Mouse (Mus musculus): ENCODE measurements around the gene Ifngr2. TPM values are rescaled to one million over a fixed set of nuclear protein-coding genes. Genes with fewer than 3 reads are reported as not detected.
A peak's percentile ranks its signal among the peaks of the same experiment; 100 is the strongest.

The Ifngr2 gene
- polyA plus RNA-seq, 1 experiment, result 43.1 TPM

DNA sequence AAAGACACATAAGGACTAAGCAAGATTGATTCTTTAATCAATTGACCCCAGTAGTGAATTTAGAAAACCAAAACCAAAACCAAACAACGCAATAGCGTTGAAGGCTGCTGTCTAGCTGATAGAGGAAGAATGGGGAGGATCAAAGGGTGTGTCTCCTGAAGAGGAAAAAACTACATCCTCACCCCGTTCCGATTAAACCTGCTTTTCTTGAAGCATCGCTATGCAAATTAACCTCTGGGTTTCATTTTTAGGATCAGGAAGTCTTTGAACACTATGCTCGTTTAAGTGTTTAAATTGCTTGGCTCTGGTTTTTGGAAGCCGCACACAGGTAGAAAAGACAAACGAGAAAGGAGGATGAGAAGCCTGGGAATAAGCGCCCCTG, 49.5 kb downstream of the Ifngr2 start:
- DNase-seq (ENCODE audit: low read depth), result no peak
- TF ChIP-seq POLR2A (IDR thresholded peaks at IDR 0.05; ENCODE audit: borderline replicate concordance, extremely low read depth, insufficient read depth, insufficient read length, poor library complexity, severe bottlenecking), result no peak
- TF ChIP-seq CTCF (IDR thresholded peaks at IDR 0.05; ENCODE audit: borderline replicate concordance, extremely low read depth, insufficient read depth, insufficient read length), result no peak

DNA sequence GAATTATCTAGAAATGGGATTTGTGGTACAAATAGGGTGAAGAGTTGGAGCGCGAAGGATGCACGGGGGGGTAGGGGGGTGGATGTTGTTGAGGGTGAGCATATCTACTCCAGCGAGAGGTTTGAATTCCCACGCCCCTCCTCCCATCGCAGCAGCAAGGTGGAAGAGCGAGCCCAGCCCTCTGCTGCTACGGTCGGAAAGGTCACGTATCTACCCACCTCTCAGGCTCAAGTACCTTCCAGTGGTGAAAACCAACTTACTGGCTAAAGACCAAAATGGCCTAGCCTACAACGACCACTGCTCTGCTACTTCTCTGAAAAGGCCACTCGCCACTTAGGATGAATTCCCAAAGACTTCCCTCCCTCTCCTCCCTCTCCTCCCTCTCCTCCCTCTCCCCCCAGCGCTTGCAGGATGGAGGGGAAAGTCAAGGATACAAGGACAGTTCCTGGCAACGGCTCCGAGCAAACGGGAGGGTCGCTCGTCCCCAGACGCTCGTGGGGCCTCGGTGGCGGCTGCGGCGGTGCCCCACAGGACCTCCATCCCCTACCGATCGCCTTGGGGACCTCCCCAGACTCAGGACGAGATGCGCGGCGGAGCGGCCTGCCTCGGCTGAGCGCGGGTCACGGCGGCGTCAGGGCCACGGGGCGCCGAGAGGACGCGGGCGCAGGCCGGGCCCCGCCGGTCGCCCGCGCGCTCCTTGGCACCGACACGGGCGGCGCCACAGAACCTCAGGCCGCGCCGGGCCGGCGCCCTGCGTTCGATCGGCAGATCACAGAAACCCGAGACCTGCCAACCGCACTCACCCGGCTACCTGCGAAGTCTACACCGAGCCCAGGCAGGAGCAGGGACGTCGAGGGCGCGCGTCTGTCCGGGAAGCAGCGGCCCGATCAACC, 50.2 kb downstream of the Ifngr2 start:
- TF ChIP-seq POLR2A (IDR thresholded peaks at IDR 0.05; ENCODE audit: borderline replicate concordance, extremely low read depth, insufficient read depth, insufficient read length, poor library complexity, severe bottlenecking), result no peak
- no peak for TF ChIP-seq CTCF (IDR thresholded peaks at IDR 0.05; ENCODE audit: borderline replicate concordance, extremely low read depth, insufficient read depth, insufficient read length)
- peak; percentile 66 for DNase-seq (ENCODE audit: low read depth)

DNA sequence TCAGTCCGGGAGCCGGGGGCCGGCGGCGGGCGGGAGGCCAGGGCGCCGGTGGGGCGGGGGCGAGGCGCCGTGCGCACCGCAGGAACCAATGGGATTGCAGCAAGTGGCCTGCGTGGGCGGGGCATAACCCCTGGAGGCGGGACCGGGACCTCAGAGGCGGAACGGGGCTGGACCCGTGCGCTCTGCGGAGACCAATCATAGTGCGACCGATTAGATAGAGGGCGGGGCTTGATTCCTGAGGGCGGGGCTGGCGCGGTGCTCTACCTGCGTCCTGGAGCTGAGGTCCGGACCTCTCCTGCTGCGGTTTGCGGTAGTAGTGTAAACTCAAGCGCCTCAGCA, 50.8 kb downstream of the Ifngr2 start, which contains the start of gene Tmem50b:
Gene Tmem50b, minus strand, starts transcription at position 129 of the 339 bp plus-strand sequence.
- no peak for TF ChIP-seq CTCF (IDR thresholded peaks at IDR 0.05; ENCODE audit: borderline replicate concordance, extremely low read depth, insufficient read depth, insufficient read length)
- peak; percentile 52; the same call in 1 of the 2 replicates for TF ChIP-seq POLR2A (IDR thresholded peaks at IDR 0.05; ENCODE audit: borderline replicate concordance, extremely low read depth, insufficient read depth, insufficient read length, poor library complexity, severe bottlenecking)
- DNase-seq (ENCODE audit: low read depth), result peak; percentile 99

DNA sequence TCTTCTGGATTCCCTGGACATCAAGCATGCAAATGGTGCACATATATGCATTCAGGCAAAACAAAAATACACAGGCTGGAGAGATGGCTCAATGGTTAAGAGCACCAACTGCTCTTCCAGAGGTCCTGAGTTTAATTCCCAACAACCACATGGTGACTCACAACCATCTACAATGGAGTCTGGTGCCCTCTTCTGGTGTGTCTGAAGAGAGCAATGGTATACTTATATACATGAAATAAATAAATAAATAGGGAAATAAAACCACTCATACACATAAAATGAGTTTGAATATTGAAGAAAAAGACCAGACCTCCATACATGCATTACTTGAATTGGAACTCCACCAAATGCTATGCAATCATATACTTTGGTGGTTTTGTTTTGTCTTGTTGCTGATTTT, 52.4 kb downstream of the Ifngr2 start:
- TF ChIP-seq POLR2A (IDR thresholded peaks at IDR 0.05; ENCODE audit: borderline replicate concordance, extremely low read depth, insufficient read depth, insufficient read length, poor library complexity, severe bottlenecking) (no peak), CTCF (IDR thresholded peaks at IDR 0.05; ENCODE audit: borderline replicate concordance, extremely low read depth, insufficient read depth, insufficient read length) (no peak)
- DNase-seq (ENCODE audit: low read depth), result no peak

DNA sequence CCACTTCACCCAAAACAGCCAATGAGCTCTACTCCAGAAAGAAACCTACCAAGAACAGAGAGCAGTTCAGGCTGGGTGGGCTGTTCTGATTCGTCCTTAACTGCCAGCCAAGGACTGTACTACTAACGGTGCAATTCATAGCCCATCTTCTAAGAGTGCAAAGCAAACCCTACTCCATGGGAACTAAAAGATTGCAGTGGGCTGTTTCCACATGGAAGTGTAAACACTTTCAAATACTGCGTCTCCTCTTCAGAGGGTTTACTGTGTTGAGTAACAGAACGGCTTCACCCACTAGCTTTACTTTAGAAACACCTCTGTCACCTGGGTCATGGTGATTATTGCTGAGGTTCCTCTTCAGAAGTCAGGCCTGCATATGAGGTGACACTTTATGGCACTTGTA, 54.2 kb downstream of the Ifngr2 start:
- TF ChIP-seq CTCF (IDR thresholded peaks at IDR 0.05; ENCODE audit: borderline replicate concordance, extremely low read depth, insufficient read depth, insufficient read length), result no peak
- TF ChIP-seq POLR2A (IDR thresholded peaks at IDR 0.05; ENCODE audit: borderline replicate concordance, extremely low read depth, insufficient read depth, insufficient read length, poor library complexity, severe bottlenecking), result no peak
- DNase-seq (ENCODE audit: low read depth), result no peak

DNA sequence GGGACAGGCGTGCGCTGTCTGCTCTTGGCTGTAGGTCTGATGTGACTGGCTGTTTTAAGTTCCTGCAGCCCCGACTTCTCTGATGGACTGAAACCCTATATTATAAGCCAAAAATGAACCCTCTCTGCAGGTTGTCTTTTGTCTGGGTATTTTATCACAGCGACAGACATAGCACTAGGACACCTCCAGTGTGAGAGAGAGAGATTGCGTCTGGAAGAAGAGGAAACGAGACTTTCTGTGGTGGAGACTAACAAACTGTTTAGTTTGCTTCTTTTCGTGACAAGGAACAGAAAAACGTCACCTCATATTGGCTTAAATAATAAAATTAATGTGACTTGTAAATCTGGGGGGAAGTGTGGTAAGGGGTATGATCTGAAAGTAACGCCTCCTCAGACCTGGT, 54.8 kb downstream of the Ifngr2 start:
- TF ChIP-seq POLR2A (IDR thresholded peaks at IDR 0.05; ENCODE audit: borderline replicate concordance, extremely low read depth, insufficient read depth, insufficient read length, poor library complexity, severe bottlenecking) (no peak), CTCF (IDR thresholded peaks at IDR 0.05; ENCODE audit: borderline replicate concordance, extremely low read depth, insufficient read depth, insufficient read length) (no peak)
- no peak for DNase-seq (ENCODE audit: low read depth)

DNA sequence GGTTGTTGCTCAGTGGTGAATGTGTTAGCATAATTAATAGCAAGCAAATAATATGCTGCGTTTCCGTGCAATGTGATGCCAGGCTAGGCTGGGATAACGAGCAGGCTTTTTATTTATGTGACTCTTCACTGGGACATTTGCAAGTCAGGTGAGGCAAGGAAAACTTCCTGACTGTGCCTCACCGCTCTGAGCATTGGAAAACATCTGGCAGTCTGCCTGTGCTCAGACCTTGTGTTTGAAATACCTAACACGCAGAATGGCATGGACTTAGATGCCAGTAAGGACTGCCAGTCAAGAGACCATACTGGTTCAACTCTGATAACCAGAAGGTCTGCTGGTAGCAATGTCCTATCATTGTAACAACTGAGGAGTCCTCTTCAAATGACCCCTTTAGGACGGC, 58.3 kb downstream of the Ifngr2 start:
- no peak for DNase-seq (ENCODE audit: low read depth)
- TF ChIP-seq POLR2A (IDR thresholded peaks at IDR 0.05; ENCODE audit: borderline replicate concordance, extremely low read depth, insufficient read depth, insufficient read length, poor library complexity, severe bottlenecking), result no peak
- no peak for TF ChIP-seq CTCF (IDR thresholded peaks at IDR 0.05; ENCODE audit: borderline replicate concordance, extremely low read depth, insufficient read depth, insufficient read length)

DNA sequence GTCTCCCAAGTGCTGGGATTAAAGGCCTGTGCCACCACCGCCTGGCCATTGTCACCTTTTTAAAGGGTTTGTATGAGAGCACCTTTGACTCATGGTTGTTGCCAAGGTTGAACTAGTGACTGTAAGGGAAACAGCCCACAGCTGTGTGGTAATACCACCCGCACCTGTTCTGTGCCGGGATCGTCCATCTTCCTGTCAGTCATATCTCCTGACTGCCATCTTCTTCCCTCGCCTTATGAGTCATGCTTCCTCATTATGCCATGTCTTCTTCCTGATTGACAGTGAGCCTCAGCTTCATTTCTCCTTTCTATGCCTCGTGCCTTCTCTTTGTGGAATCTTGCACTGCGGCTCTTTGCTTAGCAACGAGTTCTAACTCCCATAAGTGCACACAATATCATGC, 60.1 kb downstream of the Ifngr2 start:
- TF ChIP-seq POLR2A (IDR thresholded peaks at IDR 0.05; ENCODE audit: borderline replicate concordance, extremely low read depth, insufficient read depth, insufficient read length, poor library complexity, severe bottlenecking), result no peak
- no peak for TF ChIP-seq CTCF (IDR thresholded peaks at IDR 0.05; ENCODE audit: borderline replicate concordance, extremely low read depth, insufficient read depth, insufficient read length)
- DNase-seq (ENCODE audit: low read depth), result no peak

DNA sequence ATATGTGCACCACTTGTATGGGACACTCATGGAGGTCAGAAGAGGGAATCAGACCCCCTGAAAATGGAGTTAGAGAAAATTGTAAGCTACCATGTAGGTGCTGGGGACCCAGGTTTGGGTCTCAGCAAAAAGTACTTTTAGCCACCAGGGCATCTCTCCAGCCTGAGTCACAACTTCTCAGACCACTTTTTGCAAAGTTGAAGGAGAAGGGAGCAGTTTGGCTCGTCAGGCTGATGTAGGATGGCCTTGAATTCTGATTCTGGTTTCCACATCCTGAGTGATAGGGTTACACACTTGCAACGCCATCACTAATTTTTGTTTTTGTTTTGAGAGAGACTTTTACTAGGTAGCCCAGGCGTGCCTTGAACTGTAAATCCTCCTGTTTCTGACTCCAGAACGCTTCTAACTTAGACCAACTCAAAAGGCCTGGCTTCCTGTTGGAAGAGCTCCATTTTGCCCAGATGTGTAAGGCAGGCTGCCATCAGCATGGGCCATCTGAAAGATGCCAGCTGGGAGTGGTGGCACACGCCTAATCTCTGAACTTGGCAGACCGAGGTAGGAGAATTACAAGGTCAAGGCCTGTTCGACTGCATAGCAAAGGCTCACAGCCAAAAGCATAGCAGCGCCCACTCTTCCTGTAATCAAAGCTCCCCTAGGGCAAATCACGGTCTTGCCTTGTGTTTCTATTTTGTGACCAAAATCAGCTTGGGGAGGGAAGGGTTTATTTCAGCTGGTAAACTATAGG, 62.8 kb downstream of the Ifngr2 start:
- peak; percentile 44 for DNase-seq (ENCODE audit: low read depth)
- TF ChIP-seq POLR2A (IDR thresholded peaks at IDR 0.05; ENCODE audit: borderline replicate concordance, extremely low read depth, insufficient read depth, insufficient read length, poor library complexity, severe bottlenecking), result no peak

DNA sequence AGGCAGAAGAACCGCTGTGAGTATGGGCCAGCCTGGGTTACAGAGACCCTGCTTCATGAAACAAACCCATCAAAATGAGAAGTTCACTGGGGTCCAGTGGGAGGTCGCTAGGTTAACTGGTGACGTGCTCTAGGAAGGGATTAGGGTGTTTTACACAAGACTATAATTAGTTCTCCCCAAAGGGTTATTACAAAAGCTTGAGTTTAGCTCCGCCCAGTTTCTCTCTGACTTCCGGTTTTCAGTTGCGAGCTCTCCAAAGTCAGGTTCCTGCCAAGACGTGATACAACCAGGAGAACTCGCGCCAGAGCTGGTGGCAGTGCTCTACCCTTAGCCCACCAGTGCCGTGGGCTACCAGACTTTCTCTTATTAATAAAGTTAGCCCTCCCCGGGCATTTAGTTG, 64.4 kb downstream of the Ifngr2 start:
- no peak for DNase-seq (ENCODE audit: low read depth)
- TF ChIP-seq CTCF (IDR thresholded peaks at IDR 0.05; ENCODE audit: borderline replicate concordance, extremely low read depth, insufficient read depth, insufficient read length) (no peak), POLR2A (IDR thresholded peaks at IDR 0.05; ENCODE audit: borderline replicate concordance, extremely low read depth, insufficient read depth, insufficient read length, poor library complexity, severe bottlenecking) (no peak)

DNA sequence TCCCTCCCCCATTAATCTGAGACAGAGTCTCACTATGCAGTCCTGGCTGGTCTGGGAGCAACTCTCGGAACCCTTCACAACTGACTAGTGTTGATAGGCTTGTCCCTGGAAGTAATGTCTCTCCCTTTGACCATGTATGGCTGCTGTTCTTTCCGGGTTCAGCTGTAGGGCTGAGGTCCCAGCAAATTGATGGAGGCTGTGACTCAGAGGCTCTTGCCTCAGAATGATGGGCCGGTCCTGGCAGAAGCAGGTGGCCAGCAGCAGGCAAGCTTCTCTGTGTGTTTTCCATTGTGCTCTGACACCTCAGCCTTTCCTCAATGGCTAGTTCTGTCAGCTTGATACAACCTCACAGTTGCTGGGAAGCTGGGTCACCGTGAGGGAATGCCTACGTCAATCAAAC, 65.7 kb downstream of the Ifngr2 start:
- DNase-seq (ENCODE audit: low read depth), result no peak
- TF ChIP-seq POLR2A (IDR thresholded peaks at IDR 0.05; ENCODE audit: borderline replicate concordance, extremely low read depth, insufficient read depth, insufficient read length, poor library complexity, severe bottlenecking) (no peak), CTCF (IDR thresholded peaks at IDR 0.05; ENCODE audit: borderline replicate concordance, extremely low read depth, insufficient read depth, insufficient read length) (no peak)
